Mouse (Mus musculus) heart, postnatal 0 days (tissue): ENCODE data around the gene Rfxank.

Experiments used
- CTCF ChIP-seq: IDR thresholded peaks from 2 replicates; pipeline ENCODE4 v1.5.1; 2016; ENCODE audit warnings: antibody characterized with exemption, control low read depth, low read depth
- EP300 ChIP-seq: IDR thresholded peaks from 2 replicates; pipeline ENCODE4 v1.6.1; 2016; ENCODE audit warnings: antibody characterized with exemption, low read depth

DNA sequence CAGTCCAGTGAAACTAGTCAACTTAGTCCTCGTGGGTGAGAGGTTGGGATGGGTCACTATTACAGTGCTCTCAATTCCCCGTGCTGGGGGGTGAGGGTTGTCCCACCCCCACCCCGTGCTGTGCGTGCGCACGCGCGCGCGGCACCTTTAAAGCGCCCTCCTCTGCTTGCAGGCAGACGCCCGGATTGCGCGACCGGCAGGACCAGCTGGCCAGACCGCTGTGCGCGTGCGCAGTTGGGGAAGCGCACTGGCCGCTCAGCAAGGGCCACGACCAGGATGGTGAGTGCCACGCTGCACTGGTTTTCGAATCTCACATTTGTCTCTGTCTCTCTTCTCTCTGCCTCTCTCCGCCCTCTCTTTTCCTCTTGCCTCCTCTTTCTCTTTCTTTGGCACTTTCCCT is 55.7 kb downstream of the Rfxank start, which contains the start of gene Hapln4:
- no peak for TF ChIP-seq CTCF
- TF ChIP-seq EP300 = no peak
